Comparison of ENCODE assay signal across 30 mouse cellular contexts in genomic region chr11:4716530-4717236, GRCm38 (mm10). TPM values are rescaled to one million over a fixed set of nuclear protein-coding genes. Genes with fewer than 3 reads are reported as not detected.
"Had no signal": no experiment of that assay in that cellular context is flagged by ENCODE, and none has a peak within 500 bp of the region (broad histone marks: within the 10 kb centered on the region; RNA-seq: fewer than 3 reads in every experiment).

No protein-coding gene starts in this region.

- H3K9ac ChIP-seq: hindbrain, embryonic 12.5 days; hindbrain, embryonic 14.5 days; intestine, embryonic 15.5 days; limb, embryonic 13.5 days; limb, embryonic 15.5 days; liver, embryonic 12.5 days; liver, embryonic 14.5 days had no signal

- H3K4me1 ChIP-seq: intestine, embryonic 15.5 days; liver, embryonic 12.5 days had no signal

- H3K4me3 ChIP-seq: gastrocnemius, adult 2 months; heart, adult 2 months; hindbrain, embryonic 10.5 days; hindbrain, embryonic 12.5 days; intestine, embryonic 15.5 days; limb, embryonic 13.5 days; limb, embryonic 15.5 days; liver, embryonic 12.5 days had no signal

- DNase-seq: gastrocnemius, adult 2 months; gastrocnemius, postnatal 10 days; gastrocnemius, postnatal 25 days; heart, adult 2 months; heart, postnatal 10 days; heart, postnatal 4 days; kidney, adult 18-20 months; kidney, adult 8-10 months; kidney, postnatal 10 days; kidney, postnatal 25 days; kidney, postnatal 4 days; layer of hippocampus, adult 9-11 months; layer of hippocampus, postnatal 36 days; left cerebral cortex, postnatal 4 days had no signal

- H3K36me3 ChIP-seq: hindbrain, embryonic 10.5 days; hindbrain, embryonic 12.5 days; intestine, embryonic 15.5 days; limb, embryonic 13.5 days; limb, embryonic 15.5 days; liver, embryonic 12.5 days had no signal

- H3K27ac ChIP-seq: gastrocnemius, adult 2 months; heart, adult 2 months; hindbrain, embryonic 10.5 days; hindbrain, embryonic 12.5 days; hindbrain, embryonic 14.5 days; intestine, embryonic 15.5 days; limb, embryonic 13.5 days; limb, embryonic 15.5 days; liver, embryonic 12.5 days; liver, embryonic 14.5 days had no signal

- H3K9me3 ChIP-seq: hindbrain, embryonic 10.5 days; hindbrain, embryonic 12.5 days; intestine, embryonic 15.5 days; limb, embryonic 13.5 days; limb, embryonic 15.5 days; liver, embryonic 12.5 days had no signal

- H3K4me2 ChIP-seq: heart, embryonic 11.5 days; hindbrain, embryonic 12.5 days; hindbrain, embryonic 14.5 days; intestine, embryonic 15.5 days; limb, embryonic 13.5 days; limb, embryonic 15.5 days; liver, embryonic 12.5 days had no signal

- H3K27me3 ChIP-seq: hindbrain, embryonic 12.5 days; intestine, embryonic 15.5 days; limb, embryonic 13.5 days; limb, embryonic 15.5 days; liver, embryonic 12.5 days had no signal

- ATAC-seq: hindbrain, embryonic 16.5 days; inflammation-experienced regulatory T-cells, adult 6 months; intestine, embryonic 15.5 days; intestine, postnatal 0 days; liver, embryonic 12.5 days had no signal

RNA-seq across cellular contexts. Expression of gene Cabp7, which starts 29.9 kb away (rescaled TPM):
- total RNA-seq: granulocyte monocyte progenitor cell, adult 5-6 weeks; heart, adult 2 months; heart, postnatal 10 days; heart, postnatal 25 days; heart, postnatal 4 days; liver, adult 2 months had no signal
- polyA plus RNA-seq: heart, adult 2 months; kidney, embryonic 14.5 days; liver, adult 2 months had no signal
